Mouse (Mus musculus) layer of hippocampus, adult 9-11 months (tissue): ENCODE results near the gene Pex10.

Experiments
- DNase-seq: peaks from one replicate; pipeline ENCODE4 v3.0.0; 2022

The Pex10 gene

GRCm38 (mm10) chr4:155066834-155067522, at the start of gene Pex10:
Gene Pex10 (plus strand): TSS chr4:155067016.
- DNase-seq: peak; percentile 97

DNA sequence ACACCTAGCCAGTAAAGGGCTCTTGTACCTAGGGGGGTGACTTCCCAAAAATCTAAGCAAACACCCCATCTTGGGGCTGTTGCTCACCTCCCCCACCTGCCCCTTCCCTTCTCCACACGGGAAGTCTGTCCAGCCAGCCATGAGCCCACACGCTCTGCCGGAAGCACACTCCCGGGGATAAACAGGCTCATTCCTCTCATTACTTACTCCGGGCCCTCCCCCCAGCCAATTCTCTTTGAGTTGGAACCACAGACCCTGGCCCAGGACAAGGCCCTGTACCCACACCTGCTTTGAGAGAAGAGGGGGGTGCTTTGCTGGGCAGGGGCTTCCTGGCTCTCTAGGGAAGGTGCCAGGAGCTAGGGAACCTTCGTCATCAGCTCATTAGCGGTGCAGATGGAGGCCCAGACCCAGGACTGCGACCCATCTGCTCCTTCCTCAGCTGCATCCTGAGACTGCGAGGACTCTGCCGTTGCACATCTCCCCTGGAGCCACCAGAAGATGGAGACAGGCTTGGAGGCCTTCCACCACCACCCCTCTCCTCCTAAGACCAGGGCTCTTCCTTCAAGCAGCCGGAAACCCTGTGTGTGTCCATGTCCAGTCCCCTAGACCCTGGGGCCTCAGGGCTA, 49.5 kb upstream of the Pex10 start:
- DNase-seq: peak; percentile 34

DNA sequence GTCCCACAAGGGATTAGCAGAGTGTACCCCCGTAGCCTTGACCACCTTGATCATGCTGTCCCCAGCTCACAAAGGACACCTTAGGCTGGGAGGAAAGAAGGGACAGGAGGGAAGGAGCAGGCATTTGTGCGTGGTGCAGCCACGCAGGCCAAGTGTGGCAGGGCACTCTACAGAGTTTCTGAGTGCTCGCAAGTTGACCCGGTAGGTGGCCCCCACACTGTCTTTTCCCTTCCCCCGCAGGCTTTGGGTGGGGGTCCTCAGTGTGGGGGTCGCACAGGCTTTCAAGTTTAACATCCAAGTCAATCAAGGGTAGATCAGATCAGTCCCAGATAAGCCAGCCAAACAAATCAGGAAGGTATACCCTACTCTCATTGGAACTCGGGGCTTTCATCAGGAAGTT, 48.8 kb upstream of the Pex10 start:
- no peak for DNase-seq

DNA sequence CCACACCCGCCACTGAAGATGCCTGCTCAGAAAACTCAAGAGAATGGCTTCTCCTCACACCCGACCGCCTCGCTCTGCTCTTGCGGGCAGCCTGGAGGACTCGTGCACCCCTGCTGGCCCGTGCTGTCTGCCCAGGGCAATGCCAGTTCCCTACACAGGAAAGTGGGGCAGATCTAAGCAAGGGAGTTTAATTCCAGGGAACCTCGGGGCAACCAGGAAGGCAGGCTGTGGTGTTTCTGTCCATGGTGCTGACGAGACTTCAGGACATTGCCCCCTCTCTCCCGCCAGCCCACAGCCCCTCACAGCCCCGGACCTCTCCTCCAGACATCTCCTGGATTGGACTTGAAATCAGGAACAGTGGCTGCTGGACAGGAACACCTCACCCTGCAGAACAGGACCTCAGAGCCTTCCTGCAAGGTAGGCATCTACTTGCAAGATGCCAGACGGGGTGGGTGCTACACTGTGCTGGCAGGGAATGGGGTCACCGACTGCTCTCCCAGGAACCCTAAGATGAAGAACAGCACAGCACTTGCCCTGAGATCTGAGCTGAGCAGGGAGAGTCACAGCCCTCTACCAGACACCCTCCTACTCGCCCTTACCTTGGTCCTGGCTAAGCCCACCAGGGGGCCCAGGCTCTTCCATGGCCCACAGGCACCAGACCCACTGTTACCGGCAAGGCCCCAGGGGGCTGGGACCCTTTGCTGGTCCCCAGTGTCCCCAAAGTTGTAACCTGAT, 48.0 kb upstream of the Pex10 start:
- no peak for DNase-seq

- DNase-seq: peak; percentile 47
These were observed 47.4 kb upstream of the Pex10 start for GRCm38 (mm10) chr4:155019336-155019847.

DNA sequence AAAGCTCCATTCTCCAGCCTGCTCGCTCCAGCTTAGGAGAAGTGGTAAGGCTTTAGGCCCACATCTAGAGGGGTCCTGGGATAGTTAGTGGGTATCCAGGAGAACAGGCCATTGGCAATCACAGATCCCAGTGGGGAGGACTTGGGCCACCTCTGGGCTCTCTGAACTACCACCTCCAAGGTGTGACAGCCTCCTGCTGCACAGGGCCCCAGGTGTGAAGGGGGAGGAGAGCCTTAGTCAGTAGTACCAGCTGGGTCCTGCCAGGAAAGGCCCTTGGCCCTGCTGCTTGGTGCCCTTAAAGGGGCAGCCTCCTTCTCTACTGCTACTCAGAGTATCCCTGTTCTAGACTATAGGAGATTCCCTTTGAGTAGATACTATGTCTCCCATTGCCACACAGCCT, 46.7 kb upstream of the Pex10 start:
- DNase-seq: no peak

DNA sequence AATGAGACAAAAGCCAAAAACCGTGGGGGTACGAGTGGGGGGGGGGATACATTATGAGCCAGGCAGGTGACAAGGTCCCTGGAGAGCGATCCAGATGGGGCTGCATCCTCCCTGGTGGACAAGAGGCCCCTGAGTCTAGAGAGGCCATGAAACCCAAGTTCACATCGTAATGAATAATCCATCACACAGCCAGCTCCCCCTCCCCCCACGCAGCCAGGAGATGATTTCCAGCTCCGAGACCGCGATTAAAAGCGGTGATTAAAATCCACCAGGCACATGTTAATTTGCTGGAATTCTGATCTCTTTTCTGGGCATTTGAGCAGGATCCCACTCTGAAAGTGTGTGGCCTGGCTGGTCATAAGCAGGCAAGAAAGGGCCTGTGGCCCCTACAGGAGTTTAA, 46.0 kb upstream of the Pex10 start:
- no peak for DNase-seq

DNA sequence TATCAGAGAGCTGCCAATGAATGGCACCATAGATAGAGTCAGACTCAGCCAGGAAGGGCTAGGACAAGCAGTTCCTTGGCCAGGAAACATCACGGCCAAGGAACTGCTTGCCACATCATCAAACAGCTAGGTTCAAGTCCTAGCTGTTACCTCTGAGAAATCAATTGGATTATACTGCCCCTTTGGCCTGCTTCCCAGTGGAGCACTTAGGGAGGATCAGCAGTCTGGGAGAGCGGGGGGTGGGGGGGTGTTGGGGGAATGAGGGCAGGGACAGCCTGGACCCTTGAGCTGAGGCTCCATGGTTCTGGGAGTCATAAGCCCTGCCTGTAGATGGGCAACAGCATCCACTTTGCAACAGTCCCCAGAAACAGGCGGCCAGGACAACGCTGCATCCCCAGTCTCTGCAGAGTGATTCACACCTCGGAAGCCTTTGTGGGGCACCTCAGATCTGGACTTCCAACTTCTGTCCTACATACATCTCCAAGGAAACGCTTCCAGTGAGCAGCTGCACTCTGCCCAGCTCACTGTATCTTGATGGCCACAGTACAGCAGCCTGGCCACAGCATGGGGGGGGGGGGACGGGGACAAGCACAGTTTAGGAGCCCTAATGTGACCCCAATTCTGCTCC, 44.5 kb upstream of the Pex10 start:
- DNase-seq: no peak

- no peak for DNase-seq
These were observed 42.4 kb upstream of the Pex10 start for GRCm38 (mm10) chr4:155024170-155025010.

DNA sequence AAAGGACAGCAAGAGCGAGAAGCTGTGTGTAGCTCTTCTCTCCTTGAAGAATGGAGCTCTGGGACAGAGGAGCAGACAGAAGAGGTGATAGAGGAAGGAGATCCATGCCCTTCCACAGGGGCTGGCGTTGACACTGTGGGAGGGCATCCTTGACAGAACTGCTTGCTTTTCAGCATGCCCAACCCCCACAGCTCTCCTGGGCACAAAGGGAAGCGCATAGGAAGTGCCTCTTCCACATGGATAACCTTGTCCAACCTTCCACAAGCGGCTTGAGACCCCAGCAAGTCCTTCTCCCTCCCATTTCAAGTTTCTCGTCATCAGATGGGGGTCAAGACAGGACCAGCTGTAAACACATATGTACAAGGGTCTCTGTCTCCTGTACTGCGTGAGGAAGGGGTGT, 33.7 kb upstream of the Pex10 start:
- DNase-seq: no peak

DNA sequence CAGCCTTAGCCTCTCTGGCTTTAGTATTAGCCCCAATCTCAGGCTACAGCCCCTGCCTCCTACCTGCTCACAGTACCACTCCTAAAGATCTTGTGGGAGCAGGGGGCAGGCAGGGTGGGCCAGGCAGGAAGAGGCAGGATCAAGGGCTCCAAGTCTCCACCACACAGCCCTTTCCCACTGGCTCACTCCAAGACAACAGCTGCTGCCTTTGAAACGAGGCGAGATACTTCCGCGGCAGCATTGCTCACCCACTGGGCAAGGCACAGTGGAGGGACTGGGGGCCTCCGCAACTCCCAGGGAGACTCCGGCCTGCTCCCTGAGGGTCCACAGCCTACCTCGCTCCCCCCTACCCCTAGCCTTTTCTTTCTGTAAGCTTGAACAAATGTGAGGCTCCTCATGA, 32.6 kb upstream of the Pex10 start:
- DNase-seq: no peak

DNA sequence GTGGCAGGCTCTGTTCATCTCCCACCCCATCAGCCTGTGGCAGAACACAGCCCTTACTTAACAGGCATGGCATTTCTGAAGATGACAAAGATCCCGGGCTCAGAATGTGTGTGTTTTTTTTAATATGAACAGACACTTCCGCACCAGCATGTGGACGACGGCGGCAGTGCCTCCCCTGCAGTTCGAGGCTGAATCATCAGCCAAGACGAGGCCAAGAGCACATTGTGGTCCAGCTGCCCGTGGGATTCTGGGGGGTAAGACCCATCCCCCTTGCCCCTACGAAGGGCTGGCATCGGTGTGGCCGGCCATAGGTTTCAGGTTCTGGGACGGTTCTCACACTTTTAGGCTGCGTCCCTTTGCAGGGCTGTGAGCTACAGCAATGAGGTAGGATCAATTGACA, 32.0 kb upstream of the Pex10 start:
- DNase-seq: peak; percentile 43

- no peak for DNase-seq
These were observed 26.6 kb upstream of the Pex10 start for GRCm38 (mm10) chr4:155040197-155040596.

GRCm38 (mm10) chr4:155040696-155041095, 26.1 kb upstream of the Pex10 start:
- no peak for DNase-seq

DNA sequence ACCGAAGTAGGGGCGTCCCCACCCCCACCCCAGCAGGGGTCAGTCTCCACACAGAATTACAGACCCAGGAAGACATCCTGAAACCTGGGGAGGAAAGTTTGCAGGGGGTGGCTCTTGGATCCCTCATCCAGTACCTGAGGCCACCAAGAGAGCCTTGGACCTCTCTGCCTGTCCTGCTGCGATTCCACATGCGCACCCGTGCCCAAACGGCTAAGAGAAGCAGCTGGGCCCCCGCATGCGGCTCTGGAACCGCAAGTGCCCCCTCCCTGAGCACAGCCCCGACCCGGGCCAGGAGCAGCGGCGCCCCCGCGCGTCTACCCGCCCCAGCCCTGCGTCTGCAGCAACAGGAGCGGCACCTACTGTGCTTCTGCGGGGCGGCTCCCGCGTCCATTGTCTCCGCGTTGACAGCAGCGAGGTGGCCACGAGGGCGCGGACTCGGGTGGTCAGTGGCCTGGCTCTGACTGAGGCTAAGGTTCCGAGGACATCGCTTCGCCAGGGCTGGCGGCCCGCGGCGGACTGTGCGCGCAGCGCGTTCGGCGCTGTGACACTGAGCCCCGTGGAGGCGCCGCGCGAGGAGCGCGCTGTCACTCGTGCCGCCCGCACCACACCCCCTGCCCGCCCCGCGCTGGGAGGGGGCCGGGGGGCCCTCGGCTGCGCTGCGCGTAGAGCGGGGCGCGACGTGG, 24.1 kb upstream of the Pex10 start:
- DNase-seq: no peak

DNA sequence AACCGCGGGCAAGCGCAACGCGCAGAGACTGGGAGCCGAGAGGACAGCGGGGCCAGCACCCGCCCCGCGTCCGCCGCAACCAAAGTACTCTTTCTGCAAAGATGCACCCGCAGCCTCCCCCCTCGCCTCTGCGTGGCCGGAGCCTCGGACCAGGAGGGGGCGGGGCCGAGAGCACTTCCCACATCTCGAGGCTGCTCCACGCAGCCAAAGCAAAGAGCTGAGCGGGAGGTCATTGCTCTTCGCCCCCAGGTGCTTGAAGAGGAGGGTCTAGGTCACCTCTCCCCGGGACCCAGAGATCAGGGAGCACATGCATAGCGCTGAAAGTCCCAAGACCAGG, 23.6 kb upstream of the Pex10 start:
- no peak for DNase-seq

GRCm38 (mm10) chr4:155046636-155047035, 20.2 kb upstream of the Pex10 start:
- no peak for DNase-seq

GRCm38 (mm10) chr4:155050116-155050515, 16.7 kb upstream of the Pex10 start:
- no peak for DNase-seq

DNA sequence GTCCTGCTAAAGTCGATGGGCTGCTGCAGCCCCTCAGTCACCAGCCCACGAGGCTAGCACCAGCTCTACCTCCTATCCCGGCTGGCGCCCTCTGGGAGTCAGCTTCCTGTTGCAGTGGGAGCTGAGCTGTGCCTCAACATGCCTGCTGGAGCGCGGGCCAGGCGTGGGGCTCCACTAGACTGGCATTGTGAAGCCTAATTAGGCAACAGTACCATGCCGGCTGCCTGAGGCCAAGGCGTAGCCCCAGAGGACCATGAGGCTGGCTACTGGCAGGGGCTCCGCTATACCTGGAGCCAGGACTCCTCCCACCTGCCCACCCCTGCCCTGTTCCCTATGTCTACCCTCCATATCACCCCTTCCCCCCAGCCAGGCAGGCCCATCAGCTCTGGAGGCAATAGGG, 10.1 kb upstream of the Pex10 start, which contains the start of gene Plch2:
Plch2 (minus strand) TSS at position 61 of the 400 bp plus-strand sequence.
- DNase-seq: no peak

- DNase-seq: no peak
These were observed 8.5 kb upstream of the Pex10 start for GRCm38 (mm10) chr4:155058325-155058724.

GRCm38 (mm10) chr4:155063895-155064294, 2.9 kb upstream of the Pex10 start:
- DNase-seq: no peak

DNA sequence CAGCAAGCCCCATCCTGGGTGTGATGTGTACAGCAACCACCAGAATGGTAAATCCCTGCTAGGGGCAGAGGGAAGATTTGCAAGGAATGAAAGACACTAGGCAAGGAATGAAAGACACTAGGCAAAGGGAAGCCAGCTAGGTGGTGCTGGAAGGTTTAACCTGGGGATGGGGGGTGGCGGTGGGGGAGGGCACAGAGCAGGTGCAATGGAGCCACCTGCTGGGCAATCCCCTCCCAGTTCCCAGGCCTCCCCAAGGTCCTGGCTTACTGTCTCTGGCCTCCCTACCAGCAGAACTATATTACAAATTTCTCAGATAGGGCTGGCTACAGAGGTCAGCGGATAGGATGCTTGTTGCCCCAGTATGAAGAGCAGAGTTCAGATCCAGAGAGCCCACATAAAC, 2.3 kb upstream of the Pex10 start:
- no peak for DNase-seq
